In genomic region chr7:65881290-65881688, GRCm38 (mm10) we compare ENCODE assay signal across 7 mouse cellular contexts. TPM values are rescaled to one million over a fixed set of nuclear protein-coding genes. Genes with fewer than 3 reads are reported as not detected.
DNase-seq lines count a peak whose midpoint lies in the region; ATAC-seq lines count a peak whose summit lies in the region.

No protein-coding gene starts in this region.

- DNase-seq in lung, adult 18-20 months, result no peak
- peak; percentile 36 to 60 for DNase-seq in spleen, postnatal 36 days (ENCODE audit: low spot score in 2 of 2)
- DNase-seq in cerebellum, adult 9-10 months, result no peak
- DNase-seq in layer of hippocampus, postnatal 25 days (ENCODE audit: extremely low spot score in 1 of 2, low spot score in 1 of 2), result no peak

- no peaks in the 10 kb centered on the region; the same call in 1 of the 2 replicates for H3K27me3 ChIP-seq in lung, embryonic 16.5 days (ENCODE audit: control insufficient read depth, insufficient read depth, low read depth, low read length)
- no peaks in the 10 kb centered on the region for H3K27me3 ChIP-seq in erythroblast, embryonic 14.5 days (ENCODE audit: control insufficient read depth)

- ATAC-seq in lung, embryonic 16.5 days (ENCODE audit: low read depth), result peak; percentile 13; the same call in 1 of the 2 replicates
- peak; percentile 44 to 61; a peak in 3 of 4 replicates for ATAC-seq in hematopoietic stem cell, adult 5-6 weeks (replicated peaks in 1 of 2; ENCODE audit: insufficient read depth in 1 of 2, low FRiP score in 2 of 2, low TSS enrichment in 1 of 2, low read depth in 1 of 2, poor library complexity in 2 of 2, severe bottlenecking in 2 of 2)

- H3K9ac ChIP-seq in lung, embryonic 16.5 days (ENCODE audit: low read length), result no peak overlapping the region

- H3K4me2 ChIP-seq in lung, embryonic 16.5 days (ENCODE audit: low read depth, low read length), result peak overlapping the region; percentile 52

- peaks cover 15% of the 10 kb centered on the region for H3K4me1 ChIP-seq in lung, embryonic 16.5 days (replicated peaks; ENCODE audit: control insufficient read depth, insufficient read depth, low read length)
- H3K4me1 ChIP-seq in erythroblast, embryonic 14.5 days (ENCODE audit: control insufficient read depth), result peaks cover 28% of the 10 kb centered on the region

- peak overlapping the region; percentile 1; the same call in 1 of the 2 replicates for H3K27ac ChIP-seq in lung, embryonic 16.5 days (ENCODE audit: low read length)

- no peaks in the 10 kb centered on the region for H3K9me3 ChIP-seq in lung, embryonic 16.5 days (ENCODE audit: control insufficient read depth, low read length)
- H3K9me3 ChIP-seq in erythroblast, embryonic 14.5 days (ENCODE audit: control insufficient read depth, low read length), result no peaks in the 10 kb centered on the region

- no peaks in the 10 kb centered on the region for H3K36me3 ChIP-seq in lung, embryonic 16.5 days (ENCODE audit: control insufficient read depth, insufficient read depth, low read length)
- no peaks in the 10 kb centered on the region for H3K36me3 ChIP-seq in erythroblast, embryonic 14.5 days (ENCODE audit: control insufficient read depth)

- WGBS in lung, embryonic 16.5 days, result 31% methylated on average over 12 of the region's 12 CpGs

- peak overlapping the region; percentile 23 for H3K4me3 ChIP-seq in lung, embryonic 16.5 days (ENCODE audit: low read length)
- peak overlapping the region; percentile 35 for H3K4me3 ChIP-seq in erythroblast, embryonic 14.5 days (replicated peaks)

RNA-seq across cellular contexts. Expression of gene Pcsk6, which starts 19.8 kb away (rescaled TPM):
- 7.4 and 8.5 TPM in 2 replicates for polyA plus RNA-seq in lung, embryonic 16.5 days (2015; fragmentation: Nextera tagmentation; extraction: Ambion mirVana)
- 0.12 TPM in 1 of 2 replicates, not detected in the other for polyA plus RNA-seq in erythroblast, embryonic 14.5 days (2012)
- not detected in 2 replicates for total RNA-seq in hematopoietic stem cell, adult 5-6 weeks (2017)
- total RNA-seq in layer of hippocampus, postnatal 25 days (2021), result 10 to 100 TPM; 13.7 to 16.4 TPM

Comparison
In these comparisons a context has a peak if more than half of its experiments do, and no peak if none do; other contexts are left out.
1. DNase-seq: peak in spleen, postnatal 36 days (2 of 2); none in lung, adult 18-20 months (0 of 2), cerebellum, adult 9-10 months (single experiment) and layer of hippocampus, postnatal 25 days (0 of 2).
2. RNA of gene Pcsk6, which starts 19.8 kb away (total RNA-seq): 13.7 to 16.4 TPM in layer of hippocampus, postnatal 25 days; not detected in hematopoietic stem cell, adult 5-6 weeks; every median in the first group is over 10 times any median in the second.